Mouse (Mus musculus) stomach, postnatal 0 days (tissue): Measurements from ENCODE around the gene Tgfbr3. TPM values are rescaled to one million over a fixed set of nuclear protein-coding genes. Genes with fewer than 3 reads are reported as not detected.
"Not testable (repeated sequence)": the region's sequence is repeated elsewhere in the genome, so short reads cannot be mapped to it uniquely, and the experiment has no call there.

Source experiments
- ATAC-seq: fragments of 200-750 bp; cut with Nextera tagmentation; 2 replicates; pipeline ENCODE4 v1.8.0; 2017; ENCODE audit not compliant: low FRiP score, low TSS enrichment
- DNase-seq: peaks from one replicate; pipeline ENCODE4 v3.0.0-alpha.2; 2016; ENCODE audit warnings: low spot score
- H3K27ac ChIP-seq: fragments of 300-500 bp; sonication (generic); replicated peaks from 2 replicates; pipeline ENCODE4 v1.5.1; 2014; ENCODE audit warnings: mild to moderate bottlenecking, control low read depth
- H3K27me3 ChIP-seq: fragments of 300-500 bp; sonication (generic); 2 replicates; pipeline ENCODE4 v1.6.1; 2014; ENCODE audit warnings: low read length; ENCODE audit not compliant: control insufficient read depth, insufficient read depth
- H3K36me3 ChIP-seq: fragments of 300-500 bp; sonication (generic); 2 replicates; pipeline ENCODE4 v1.6.1; 2014; ENCODE audit warnings: low read length, mixed read lengths; ENCODE audit not compliant: control insufficient read depth, insufficient read depth
- H3K4me1 ChIP-seq: fragments of 300-500 bp; sonication (generic); replicated peaks from 2 replicates; pipeline ENCODE4 v1.6.1; 2014; ENCODE audit warnings: antibody characterized with exemption; ENCODE audit not compliant: control insufficient read depth, insufficient read depth
- H3K4me2 ChIP-seq: fragments of 300-500 bp; sonication (generic); replicated peaks from 2 replicates; pipeline ENCODE4 v1.6.1; 2014; ENCODE audit warnings: low read depth, mild to moderate bottlenecking, control low read depth, moderate library complexity
- H3K4me3 ChIP-seq: fragments of 300-500 bp; sonication (generic); 2 replicates; pipeline ENCODE4 v1.5.1; 2014; ENCODE audit warnings: low read depth, low read length, control low read depth
- H3K9ac ChIP-seq: fragments of 300-500 bp; sonication (generic); 2 replicates; pipeline ENCODE4 v1.6.1; 2014; ENCODE audit warnings: mild to moderate bottlenecking, low read length, control low read depth, mixed read lengths
- H3K9me3 ChIP-seq: fragments of 300-500 bp; sonication (generic); 2 replicates; pipeline ENCODE4 v1.6.1; 2016; ENCODE audit warnings: low read length; ENCODE audit not compliant: control insufficient read depth
- CTCF ChIP-seq: IDR thresholded peaks from 2 replicates; pipeline ENCODE4 v1.5.1; 2016; ENCODE audit warnings: antibody characterized with exemption, low read depth, mild to moderate bottlenecking, moderate library complexity
- EP300 ChIP-seq: optimal IDR thresholded peaks from 2 replicates; pipeline ENCODE3; 2016; ENCODE audit warnings: antibody characterized with exemption
- WGBS: fragments of 180-500 bp; shearing (Covaris S2); extraction: QIAGEN DNeasy Blood & Tissue Kit; methylation state at CpG from one replicate; pipeline ENCODE4 v1.1.7; 2014; 5-methylcytosine and 5-hydroxymethylcytosine counted together
- polyA plus RNA-seq: library from polyadenylated mRNA; unstranded; fragments of >200 nt; fragmentation: Nextera tagmentation; extraction: Ambion mirVana; gene quantifications from 2 replicates; pipeline ENCODE4 v1.2.1, GENCODE M21; 2015

Tgfbr3 gene
- polyA plus RNA-seq, 1 experiment from 2014 or later = 10.6 TPM

DNA sequence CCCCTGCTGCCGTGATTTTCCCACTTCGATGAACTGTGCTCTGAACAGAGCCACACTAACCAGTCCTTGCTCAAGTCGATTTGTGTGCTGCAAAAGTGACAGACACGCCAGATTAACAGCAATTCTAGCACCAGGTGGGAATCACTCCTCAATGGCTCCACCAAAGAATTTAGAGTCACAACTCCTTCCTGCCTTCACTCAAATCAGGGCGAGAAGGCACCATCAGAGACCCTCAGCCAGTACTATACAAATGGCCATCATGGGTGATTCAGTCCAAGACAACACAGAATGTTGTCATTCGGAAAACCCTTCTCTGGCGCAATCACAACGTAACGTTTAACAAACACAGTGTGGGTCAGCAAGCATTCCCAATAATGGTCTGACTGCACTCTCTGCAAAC, 60.4 kb downstream of the Tgfbr3 start:
- no peak overlapping the region for H3K9ac ChIP-seq
- no peaks in the 10 kb centered on the region for H3K27me3 ChIP-seq
- ATAC-seq (no peak), DNase-seq (no peak)
- no peak for TF ChIP-seq EP300
- TF ChIP-seq CTCF = no peak
- H3K4me2 ChIP-seq = no peak overlapping the region
- H3K27ac ChIP-seq = no peak overlapping the region
- H3K9me3 ChIP-seq = no peaks in the 10 kb centered on the region
- 0 out of 2 replicates have a peak, but pooled peaks cover 4% of the 10 kb centered on the region for H3K4me1 ChIP-seq
- WGBS = 69% methylated on average over 9 of the region's 9 CpGs
- H3K36me3 ChIP-seq = no peaks in the 10 kb centered on the region
- H3K4me3 ChIP-seq = no peak overlapping the region

DNA sequence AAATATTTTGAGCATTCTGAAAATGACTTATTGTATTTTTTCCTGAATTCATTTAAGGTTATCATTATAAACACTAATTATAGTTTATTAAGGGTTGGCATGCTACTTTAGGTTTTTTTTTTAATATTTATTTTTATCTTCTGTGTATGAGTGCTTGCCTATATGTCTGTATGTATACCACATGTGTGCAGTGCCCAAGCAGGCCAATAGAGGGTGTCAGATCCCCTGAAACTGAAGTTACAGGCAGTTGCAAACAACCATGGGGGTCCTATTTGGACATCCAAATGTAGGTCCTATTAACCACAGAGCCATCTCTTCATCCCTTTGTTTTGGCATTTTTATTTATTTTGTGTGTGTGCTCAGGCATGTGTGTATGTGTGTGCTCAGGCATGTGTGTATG, 61.8 kb downstream of the Tgfbr3 start:
- no peak for ATAC-seq
- H3K4me1 ChIP-seq = 0 out of 2 replicates have a peak, but pooled peaks cover 4% of the 10 kb centered on the region
- DNase-seq = no peak
- H3K9me3 ChIP-seq = no peaks in the 10 kb centered on the region
- no peaks in the 10 kb centered on the region for H3K27me3 ChIP-seq
- no peak overlapping the region for H3K4me2 ChIP-seq
- TF ChIP-seq EP300 (no peak), CTCF (peak; percentile 25; the same call in 1 of the 2 replicates)
- no peak overlapping the region for H3K27ac ChIP-seq
- H3K4me3 ChIP-seq = no peak overlapping the region
- no peaks in the 10 kb centered on the region for H3K36me3 ChIP-seq
- H3K9ac ChIP-seq = no peak overlapping the region

DNA sequence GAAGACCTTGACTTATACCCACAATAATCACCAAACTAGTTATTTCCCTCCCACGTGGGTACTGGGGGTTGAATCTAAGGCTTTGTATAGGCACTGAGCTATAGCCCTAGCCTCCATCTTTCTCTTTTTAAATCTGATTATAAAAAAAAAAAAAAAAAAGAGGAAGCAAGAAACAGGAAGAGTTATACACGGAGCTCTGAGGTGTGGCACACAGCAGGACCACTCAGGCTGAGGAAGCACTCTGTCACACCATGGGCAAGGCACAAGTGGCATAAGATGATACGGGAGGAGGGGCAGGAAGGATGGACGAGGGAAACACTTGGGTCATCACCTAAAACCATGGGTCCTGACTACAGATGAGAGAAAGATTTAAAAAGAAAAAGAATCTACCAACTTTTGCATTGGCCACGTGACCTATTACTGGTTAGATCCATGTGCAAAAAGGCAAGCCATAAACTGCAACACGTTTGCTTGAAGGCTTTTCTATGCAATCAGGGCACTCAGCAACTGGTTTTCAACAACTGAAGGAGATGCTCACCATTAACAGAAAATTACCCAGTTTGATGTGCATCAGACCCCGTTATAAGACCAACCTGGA, 64.5 kb downstream of the Tgfbr3 start:
- Histone ChIP-seq H3K9ac (no peak overlapping the region), H3K27me3 (no peaks in the 10 kb centered on the region), H3K27ac (no peak overlapping the region), H3K36me3 (no peaks in the 10 kb centered on the region), H3K4me2 (no peak overlapping the region), H3K4me1 (peaks cover under 1% of the 10 kb centered on the region; the same call in 1 of the 2 replicates), H3K9me3 (no peaks in the 10 kb centered on the region), H3K4me3 (no peak overlapping the region)
- TF ChIP-seq CTCF (no peak), EP300 (no peak)
- DNase-seq (no peak), ATAC-seq (no peak)
- WGBS = 71% methylated on average over 7 of the region's 7 CpGs

DNA sequence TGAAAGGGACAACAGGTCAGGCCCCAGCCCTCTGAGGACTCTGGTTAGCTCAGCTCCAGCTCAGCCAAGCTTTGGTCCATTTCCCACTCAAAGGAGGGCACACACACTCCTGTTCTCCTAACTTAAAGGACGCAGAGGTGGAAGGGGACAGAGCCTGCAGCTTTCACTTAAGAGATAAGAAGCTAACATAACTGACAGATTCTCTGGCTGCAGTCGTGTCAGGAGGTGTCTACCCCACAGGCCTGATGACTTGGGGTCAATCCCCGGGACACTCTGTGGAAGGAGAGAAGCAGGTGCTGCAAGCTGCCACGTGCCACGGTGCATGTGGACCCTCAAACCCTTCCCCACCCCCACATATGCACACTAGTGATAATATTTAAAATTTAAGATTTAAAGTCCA, 65.3 kb downstream of the Tgfbr3 start:
- H3K9me3 ChIP-seq = no peaks in the 10 kb centered on the region
- H3K36me3 ChIP-seq = no peaks in the 10 kb centered on the region
- H3K27ac ChIP-seq = no peak overlapping the region
- H3K4me3 ChIP-seq = no peak overlapping the region
- no peaks in the 10 kb centered on the region for H3K27me3 ChIP-seq
- no peak overlapping the region for H3K4me2 ChIP-seq
- DNase-seq (no peak), ATAC-seq (no peak)
- H3K9ac ChIP-seq = no peak overlapping the region
- 55% methylated on average over 5 of the region's 5 CpGs for WGBS
- peaks cover 3% of the 10 kb centered on the region; the same call in 1 of the 2 replicates for H3K4me1 ChIP-seq
- TF ChIP-seq EP300 (no peak), CTCF (no peak)

DNA sequence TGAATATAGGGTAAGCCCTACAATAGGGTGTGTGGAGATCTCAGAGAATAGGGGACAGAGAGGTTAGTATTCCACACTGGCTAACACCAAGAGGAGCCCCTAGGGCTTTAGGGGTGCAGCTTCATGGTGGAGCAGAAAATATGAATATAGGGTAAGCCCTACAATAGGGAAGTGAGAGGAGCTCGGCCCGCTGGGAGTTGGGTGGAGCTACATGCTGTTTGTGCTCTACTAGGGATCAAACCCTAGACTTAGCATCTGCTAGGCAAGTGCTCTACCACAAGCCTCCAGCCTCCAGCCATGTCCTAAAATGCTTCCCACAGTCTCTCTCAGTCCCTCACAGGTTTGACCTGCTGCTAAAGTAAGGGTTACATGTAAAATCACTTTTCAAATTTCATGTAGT, 65.9 kb downstream of the Tgfbr3 start:
- H3K36me3 ChIP-seq, H3K27me3 ChIP-seq, H3K9me3 ChIP-seq, H3K4me2 ChIP-seq, H3K4me1 ChIP-seq, DNase-seq, H3K9ac ChIP-seq, H3K27ac ChIP-seq, H3K4me3 ChIP-seq, ATAC-seq: not testable (repeated sequence)
- 66% methylated on average over 2 of the region's 2 CpGs for WGBS

DNA sequence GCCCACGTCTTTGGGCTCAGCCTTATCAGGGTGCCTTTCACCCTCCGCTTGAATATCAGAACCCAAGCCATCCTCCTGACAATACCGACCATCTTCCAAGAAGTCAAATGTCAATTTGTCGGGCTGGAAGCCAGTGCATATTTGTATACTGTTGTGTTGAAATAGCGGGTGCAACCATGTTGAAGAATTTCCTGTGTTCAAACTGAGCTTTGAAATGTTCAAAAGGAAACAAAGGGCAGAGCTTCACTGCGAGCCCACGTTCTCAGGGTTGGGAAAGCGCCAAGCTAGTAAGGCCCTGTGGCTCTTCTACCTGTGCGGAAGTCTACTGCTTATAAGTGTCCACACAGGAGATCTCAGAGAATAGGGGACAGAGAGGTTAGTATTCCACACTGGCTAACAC, 66.4 kb downstream of the Tgfbr3 start:
- no peak for ATAC-seq

More for the DNA sequence above, 66.4 kb downstream of the Tgfbr3 start:
- Histone ChIP-seq H3K9me3 (no peaks in the 10 kb centered on the region), H3K4me2 (no peak overlapping the region), H3K4me3 (no peak overlapping the region), H3K27ac (no peak overlapping the region), H3K27me3 (no peaks in the 10 kb centered on the region), H3K4me1 (peaks cover 3% of the 10 kb centered on the region; the same call in 1 of the 2 replicates), H3K36me3 (no peaks in the 10 kb centered on the region), H3K9ac (no peak overlapping the region)
- no peak for TF ChIP-seq CTCF
- TF ChIP-seq EP300 = no peak
- no peak for DNase-seq
- 58% methylated on average over 9 of the region's 9 CpGs for WGBS
